Mouse (Mus musculus): ENCODE measurements around the gene Msl3l2.

DNA sequence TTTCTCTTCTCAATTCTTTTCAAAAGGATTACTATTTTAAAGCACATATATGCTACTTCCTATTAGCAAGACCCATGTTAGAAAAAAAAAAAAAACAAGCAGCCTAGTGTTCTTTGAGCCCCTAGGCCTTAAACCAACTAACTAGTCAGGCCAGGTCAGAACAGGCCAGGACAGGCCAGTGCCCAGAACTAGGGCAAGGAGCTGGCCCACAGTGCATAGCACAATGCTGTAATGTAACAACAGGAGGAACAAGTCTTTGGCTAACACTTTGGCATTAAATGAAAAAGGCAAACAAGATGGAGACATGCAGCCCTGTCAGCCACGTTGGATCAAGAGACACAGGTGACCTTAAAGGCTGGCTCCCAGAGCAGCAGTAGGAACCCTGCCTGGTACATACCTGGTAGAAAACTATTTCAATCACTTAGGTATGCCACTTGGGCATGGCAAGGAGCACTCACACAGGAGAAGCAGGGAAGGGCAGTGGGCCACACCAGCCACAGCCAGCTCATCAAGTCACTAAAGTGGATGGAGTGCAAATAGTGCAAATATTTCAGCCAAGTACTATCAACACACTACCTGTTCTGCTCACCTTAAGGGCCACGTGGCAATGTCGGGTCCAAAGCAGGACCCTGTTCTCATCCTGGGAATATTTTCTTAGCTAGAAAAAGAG, 6.9 kb upstream of the Msl3l2 start:
- TF ChIP-seq CTCF (IDR thresholded peaks at IDR 0.05; ENCODE audit: borderline replicate concordance, control insufficient read depth, extremely low read depth, insufficient read depth, low read length, poor library complexity): no peak
- TF ChIP-seq POLR2A (IDR thresholded peaks at IDR 0.05; ENCODE audit: control insufficient read depth, extremely low read depth, insufficient read depth, low read length, poor library complexity): no peak

Measured in thymus, adult 2 months (tissue).